Mouse (Mus musculus) urinary bladder, postnatal 10 days (tissue): Measurements from ENCODE around the gene Phxr2.

ENCODE experiments used
- DNase-seq: peaks from one replicate; pipeline ENCODE4 v3.0.0; 2022; ENCODE audit warnings: low spot score

The Phxr2 gene

GRCm38 (mm10) chr10:99132189-99132588 lies 6.1 kb upstream of the Phxr2 start:
- no peak for DNase-seq

- no peak for DNase-seq
Measured at GRCm38 (mm10) chr10:99131298-99131697, 5.2 kb upstream of the Phxr2 start.

- DNase-seq, result no peak
Measured at GRCm38 (mm10) chr10:99130611-99131010, 4.5 kb upstream of the Phxr2 start.

GRCm38 (mm10) chr10:99127691-99128261 lies 1.7 kb upstream of the Phxr2 start:
- DNase-seq, result no peak

- no peak for DNase-seq
Measured at GRCm38 (mm10) chr10:99126954-99127353, 829 bp upstream of the Phxr2 start.

- no peak for DNase-seq
Measured at GRCm38 (mm10) chr10:99119471-99119870, 6.7 kb downstream of the Phxr2 start.

- DNase-seq, result no peak
Measured at GRCm38 (mm10) chr10:99118697-99119096, 7.4 kb downstream of the Phxr2 start.

- DNase-seq, result no peak
Measured at GRCm38 (mm10) chr10:99117876-99118275, 8.2 kb downstream of the Phxr2 start.

- no peak for DNase-seq
Measured at GRCm38 (mm10) chr10:99116650-99117615, 9.2 kb downstream of the Phxr2 start.

GRCm38 (mm10) chr10:99116237-99116632 lies 9.9 kb downstream of the Phxr2 start:
- DNase-seq, result no peak

GRCm38 (mm10) chr10:99115471-99116236 lies 10.5 kb downstream of the Phxr2 start:
- DNase-seq, result no peak

GRCm38 (mm10) chr10:99114295-99114694 lies 11.8 kb downstream of the Phxr2 start:
- DNase-seq, result no peak

- no peak for DNase-seq
Measured at GRCm38 (mm10) chr10:99113533-99113932, 12.6 kb downstream of the Phxr2 start.

GRCm38 (mm10) chr10:99108431-99108982 lies 17.6 kb downstream of the Phxr2 start:
- no peak for DNase-seq

- DNase-seq, result peak; percentile 54
Measured at GRCm38 (mm10) chr10:99107964-99108363, 18.2 kb downstream of the Phxr2 start, which contains the start of gene Galnt4. Gene Galnt4 (plus strand): TSS chr10:99108159.

- peak; percentile 43 for DNase-seq
Measured at GRCm38 (mm10) chr10:99106703-99107631, 19.2 kb downstream of the Phxr2 start, which contains the start of gene Poc1b. Gene Poc1b (plus strand): TSS chr10:99107036.

- no peak for DNase-seq
Measured at GRCm38 (mm10) chr10:99106311-99106702, 19.8 kb downstream of the Phxr2 start.

- DNase-seq, result no peak
Measured at GRCm38 (mm10) chr10:99105522-99105921, 20.6 kb downstream of the Phxr2 start.

GRCm38 (mm10) chr10:99097374-99097773 lies 28.8 kb downstream of the Phxr2 start:
- DNase-seq, result no peak

GRCm38 (mm10) chr10:99095114-99095513 lies 31.0 kb downstream of the Phxr2 start:
- no peak for DNase-seq

- no peak for DNase-seq
Measured at GRCm38 (mm10) chr10:99093364-99093763, 32.8 kb downstream of the Phxr2 start.
